Mouse (Mus musculus): Measurements from ENCODE around the gene Szrd1. TPM values are rescaled to one million over a fixed set of nuclear protein-coding genes. Genes with fewer than 3 reads are reported as not detected.

Gene Szrd1
- total RNA-seq, 1 experiment from 2014 or later, result 35.3 TPM

- ATAC-seq (replicated peaks; ENCODE audit: insufficient number of reproducible peaks, low FRiP score, low TSS enrichment, poor library complexity, severe bottlenecking), result peak; percentile 90
These were observed 61.7 kb downstream of the Szrd1 start, which contains the start of gene Necap2 for GRCm38 (mm10) chr4:141077681-141078509. TSS of gene Necap2 (minus strand) at chr4:141078357.

GRCm38 (mm10) chr4:141076761-141077506, 62.6 kb downstream of the Szrd1 start:
- peak; percentile 74 for ATAC-seq (replicated peaks; ENCODE audit: insufficient number of reproducible peaks, low FRiP score, low TSS enrichment, poor library complexity, severe bottlenecking)

- ATAC-seq (replicated peaks; ENCODE audit: insufficient number of reproducible peaks, low FRiP score, low TSS enrichment, poor library complexity, severe bottlenecking), result no peak
These were observed 65.5 kb downstream of the Szrd1 start for GRCm38 (mm10) chr4:141074109-141074508.

GRCm38 (mm10) chr4:141073661-141074060, 65.9 kb downstream of the Szrd1 start:
- no peak for ATAC-seq (replicated peaks; ENCODE audit: insufficient number of reproducible peaks, low FRiP score, low TSS enrichment, poor library complexity, severe bottlenecking)

- ATAC-seq (replicated peaks; ENCODE audit: insufficient number of reproducible peaks, low FRiP score, low TSS enrichment, poor library complexity, severe bottlenecking), result no peak
These were observed 67.1 kb downstream of the Szrd1 start for GRCm38 (mm10) chr4:141072502-141072901.

GRCm38 (mm10) chr4:141069731-141070130, 69.8 kb downstream of the Szrd1 start:
- ATAC-seq (replicated peaks; ENCODE audit: insufficient number of reproducible peaks, low FRiP score, low TSS enrichment, poor library complexity, severe bottlenecking), result peak; percentile 55

GRCm38 (mm10) chr4:141068655-141069054, 70.9 kb downstream of the Szrd1 start:
- no peak for ATAC-seq (replicated peaks; ENCODE audit: insufficient number of reproducible peaks, low FRiP score, low TSS enrichment, poor library complexity, severe bottlenecking)

GRCm38 (mm10) chr4:141067516-141068046, 72.0 kb downstream of the Szrd1 start:
- no peak for ATAC-seq (replicated peaks; ENCODE audit: insufficient number of reproducible peaks, low FRiP score, low TSS enrichment, poor library complexity, severe bottlenecking)

GRCm38 (mm10) chr4:141066709-141067515, 72.7 kb downstream of the Szrd1 start:
- no peak for ATAC-seq (replicated peaks; ENCODE audit: insufficient number of reproducible peaks, low FRiP score, low TSS enrichment, poor library complexity, severe bottlenecking)

- peak; percentile 69 for ATAC-seq (replicated peaks; ENCODE audit: insufficient number of reproducible peaks, low FRiP score, low TSS enrichment, poor library complexity, severe bottlenecking)
These were observed 74.5 kb downstream of the Szrd1 start for GRCm38 (mm10) chr4:141065123-141065522.

- no peak for ATAC-seq (replicated peaks; ENCODE audit: insufficient number of reproducible peaks, low FRiP score, low TSS enrichment, poor library complexity, severe bottlenecking)
These were observed 75.4 kb downstream of the Szrd1 start for GRCm38 (mm10) chr4:141064104-141064659.

Other genes starting within 250 kb of the Szrd1 start
- 41.3 to 73.2 TPM (median 47.7 TPM) in 3 replicates for gene Padi2, start 233.4 kb downstream of the Szrd1 start, total RNA-seq (2017)
- 122 to 131 TPM (median 125 TPM) in 3 replicates for gene Sdhb, start 178.6 kb downstream of the Szrd1 start, total RNA-seq (2017)
- gene Atp13a2, start 152.9 kb downstream of the Szrd1 start, total RNA-seq (2017), result 29.4 to 38.3 TPM (median 34.3 TPM) in 3 replicates
- gene Mfap2, start 129.4 kb downstream of the Szrd1 start, total RNA-seq (2017), result not detected in 3 replicates
- 4.8 to 12.1 TPM (median 8.5 TPM) in 3 replicates for gene Crocc, start 79.2 kb downstream of the Szrd1 start, total RNA-seq (2017)
- 103 to 149 TPM (median 111 TPM) in 3 replicates for gene Necap2, start 61.4 kb downstream of the Szrd1 start, total RNA-seq (2017)
- gene Spata21, start 51.4 kb downstream of the Szrd1 start, total RNA-seq (2017), result not detected in 3 replicates
- 5.0 to 11.5 TPM (median 5.5 TPM) in 3 replicates for gene Fbxo42, start 8.1 kb upstream of the Szrd1 start, total RNA-seq (2017)
- gene Rsg1, start 74.2 kb upstream of the Szrd1 start, total RNA-seq (2017), result 0.38 to 2.7 TPM in 2 of 3 replicates, not detected in the other
- gene Arhgef19, start 99.7 kb upstream of the Szrd1 start, total RNA-seq (2017), result not detected in 3 replicates
- not detected in 3 replicates for gene Epha2, start 161.5 kb upstream of the Szrd1 start, total RNA-seq (2017)
- gene Fam131c, start 228.4 kb upstream of the Szrd1 start, total RNA-seq (2017), result not detected in 3 replicates

Measured in monocyte, adult 5-6 weeks (primary cell).